Mouse (Mus musculus) myocyte (in vitro differentiated cells): ENCODE data around the gene Cxcl12.

Experiments
- CEBPB ChIP-seq: IDR thresholded peaks from 2 replicates; pipeline ENCODE4 v1.6.1; 2011; ENCODE audit warnings: mild to moderate bottlenecking, moderate library complexity; ENCODE audit not compliant: poor library complexity, insufficient read depth, severe bottlenecking
- E2F4 ChIP-seq: IDR thresholded peaks from one replicate; pipeline ENCODE4 v1.6.1; 2011; ENCODE audit warnings: mild to moderate bottlenecking, control low read depth, moderate library complexity; ENCODE audit not compliant: insufficient read depth
- MAX ChIP-seq: IDR thresholded peaks from one replicate; pipeline ENCODE4 v1.6.1; 2011; ENCODE audit warnings: low read depth, mild to moderate bottlenecking, control low read depth
- MYOD1 ChIP-seq, 3 experiments: IDR thresholded peaks; one replicate each; pipeline ENCODE4 v1.6.1; 2011; ENCODE audit warnings: control low read depth in 2 of 3, low read depth in 2 of 3, mild to moderate bottlenecking in 2 of 3, moderate library complexity in 1 of 3; ENCODE audit not compliant: insufficient read length in 2 of 3, control insufficient read depth in 1 of 3
- MYOG ChIP-seq, 3 experiments: IDR thresholded peaks; one replicate each; pipeline ENCODE4 v1.6.1; 2011; ENCODE audit warnings: control low read depth in 2 of 3, low read depth in 2 of 3, mild to moderate bottlenecking in 2 of 3; ENCODE audit not compliant: insufficient read length in 2 of 3, control insufficient read depth in 1 of 3, insufficient read depth in 1 of 3
- POLR2A ChIP-seq: IDR thresholded peaks from one replicate; pipeline ENCODE4 v1.6.1; 2011; ENCODE audit warnings: low read depth, mild to moderate bottlenecking, control low read depth, moderate library complexity; ENCODE audit not compliant: insufficient read length
- POLR2AphosphoS2 ChIP-seq: IDR thresholded peaks from one replicate; pipeline ENCODE4 v1.6.1; 2011; ENCODE audit warnings: low read depth, control low read depth; ENCODE audit not compliant: insufficient read length
- SRF ChIP-seq: IDR thresholded peaks from one replicate; pipeline ENCODE4 v1.6.1; 2011; ENCODE audit warnings: low read depth; ENCODE audit not compliant: control insufficient read depth, insufficient read length
- TCF12 ChIP-seq: IDR thresholded peaks from one replicate; pipeline ENCODE4 v1.6.1; 2011; ENCODE audit warnings: mild to moderate bottlenecking, control low read depth; ENCODE audit not compliant: poor library complexity, insufficient read depth, severe bottlenecking
- TCF3 ChIP-seq: IDR thresholded peaks from one replicate; pipeline ENCODE4 v1.6.1; 2011; ENCODE audit warnings: low read depth, control low read depth; ENCODE audit not compliant: insufficient read length
- USF1 ChIP-seq: IDR thresholded peaks from one replicate; pipeline ENCODE4 v1.6.1; 2011; ENCODE audit warnings: low read depth, mild to moderate bottlenecking, control low read depth, moderate library complexity

GRCm38 (mm10) chr6:117167426-117167730 is 957 bp upstream of the Cxcl12 start:
- TF ChIP-seq MYOG (IDR thresholded peaks at IDR 0.05; ENCODE audit: control insufficient read depth in 1 of 3, insufficient read depth in 1 of 3, insufficient read length in 2 of 3, low read depth in 2 of 3) (no peak), POLR2AphosphoS2 (no peak), POLR2A (no peak), CEBPB (no peak), TCF3 (no peak), TCF12 (no peak), USF1 (no peak), MAX (no peak), E2F4 (no peak), MYOD1 (IDR thresholded peaks at IDR 0.05; ENCODE audit: control insufficient read depth in 1 of 3, insufficient read length in 2 of 3, low read depth in 2 of 3) (no peak), SRF (no peak)
